Mouse (Mus musculus) CH12.LX (cell line): ENCODE results near the gene Mpz. TPM values are rescaled to one million over a fixed set of nuclear protein-coding genes. Genes with fewer than 3 reads are reported as not detected.

Experiments
- DNase-seq: peaks from one replicate; pipeline ENCODE4 v3.0.0-alpha.2; 2013; ENCODE audit errors: extremely low read depth
- H3K27ac ChIP-seq: 2 replicates; pipeline ENCODE4 v1.5.1; 2012; ENCODE audit warnings: low read depth, mild to moderate bottlenecking, control low read depth, moderate library complexity; ENCODE audit not compliant: insufficient read depth
- H3K27me3 ChIP-seq: replicated peaks from 2 replicates; pipeline ENCODE3; 2012; ENCODE audit warnings: inconsistent platforms
- H3K36me3 ChIP-seq, 2 experiments: replicated peaks in 1 of 2; 2 replicates each; pipeline versions ENCODE3 to v1.6.1; 2012; ENCODE audit warnings: inconsistent platforms in 1 of 2, low read length in 1 of 2, mild to moderate bottlenecking in 1 of 2, mixed read lengths in 1 of 2, moderate library complexity in 1 of 2; ENCODE audit not compliant: control insufficient read depth in 1 of 2, insufficient read depth in 1 of 2
- H3K4me1 ChIP-seq, 2 experiments: 2 replicates each; pipeline ENCODE4 v1.6.1; 2012; ENCODE audit warnings: inconsistent platforms in 1 of 2, moderate library complexity in 1 of 2; ENCODE audit not compliant: insufficient read depth in 2 of 2, control insufficient read depth in 1 of 2
- H3K4me2 ChIP-seq: 2 replicates; pipeline ENCODE4 v1.6.1; 2012; ENCODE audit warnings: low read depth, mild to moderate bottlenecking, control low read depth; ENCODE audit not compliant: poor library complexity, insufficient read depth, severe bottlenecking
- H3K4me3 ChIP-seq, 3 experiments: fragments of 150-350 bp in 1 of 3; sonication (generic) in 1 of 3; replicated peaks in 1 of 3; 2 replicates each; pipeline versions ENCODE3 to v1.5.1; 2011 to 2012; ENCODE audit warnings: low read depth in 2 of 3, low read length in 2 of 3, mild to moderate bottlenecking in 2 of 3, moderate library complexity in 2 of 3, control low read depth in 1 of 3, improper control_type of control experiment in 1 of 3, inconsistent platforms in 1 of 3, mixed read lengths in 1 of 3; ENCODE audit not compliant: poor library complexity in 1 of 3
- H3K79me2 ChIP-seq: replicated peaks from 2 replicates; pipeline ENCODE4 v1.6.1; 2012; ENCODE audit warnings: mild to moderate bottlenecking, moderate library complexity; ENCODE audit not compliant: control insufficient read depth, poor library complexity, insufficient read depth, severe bottlenecking; ENCODE audit errors: extremely low read depth
- H3K9ac ChIP-seq: 2 replicates; pipeline ENCODE4 v1.6.1; 2012; ENCODE audit warnings: low read depth, mild to moderate bottlenecking, control low read depth, moderate library complexity; ENCODE audit not compliant: insufficient read depth
- H3K9me3 ChIP-seq: replicated peaks from 2 replicates; pipeline ENCODE3; 2012; ENCODE audit warnings: low read length, inconsistent platforms, mixed read lengths
- BHLHE40 ChIP-seq: IDR thresholded peaks from 2 replicates; pipeline ENCODE4 v1.6.1; 2011; ENCODE audit warnings: mild to moderate bottlenecking, low read depth, low read length, improper control_type of control experiment
- CHD1 ChIP-seq: IDR thresholded peaks from 2 replicates; pipeline ENCODE4 v1.6.1; 2012; ENCODE audit warnings: low read depth, low read length, improper control_type of control experiment, inconsistent platforms
- CHD2 ChIP-seq: IDR thresholded peaks from 2 replicates; pipeline ENCODE4 v1.6.1; 2011; ENCODE audit warnings: low read length, improper control_type of control experiment
- CTCF ChIP-seq, 2 experiments: IDR thresholded peaks in 1 of 2; conservative IDR thresholded peaks in 1 of 2; 2 replicates each; pipeline ENCODE4 v1.5.1; 2011 to 2012; ENCODE audit warnings: low read depth in 2 of 2, low read length in 2 of 2, improper control_type of control experiment in 1 of 2, inconsistent platforms in 1 of 2, mild to moderate bottlenecking in 1 of 2, moderate library complexity in 1 of 2
- ELF1 ChIP-seq: IDR thresholded peaks from 2 replicates; pipeline ENCODE4 v1.6.1; 2014; ENCODE audit warnings: low read depth, mild to moderate bottlenecking, inconsistent platforms, low read length, improper control_type of control experiment
- EP300 ChIP-seq: IDR thresholded peaks from 2 replicates; pipeline ENCODE4 v1.6.1; 2011; ENCODE audit warnings: low read length, improper control_type of control experiment
- GABPA ChIP-seq: IDR thresholded peaks from 2 replicates; pipeline ENCODE4 v1.6.1; 2012; ENCODE audit warnings: low read depth, low read length, improper control_type of control experiment, inconsistent platforms; ENCODE audit not compliant: insufficient replicate concordance
- HCFC1 ChIP-seq: IDR thresholded peaks from 2 replicates; pipeline ENCODE4 v1.6.1; 2012; ENCODE audit warnings: low read depth, mild to moderate bottlenecking, inconsistent platforms, low read length, improper control_type of control experiment
- IRF4 ChIP-seq: IDR thresholded peaks from 2 replicates; pipeline ENCODE4 v1.6.1; 2014; ENCODE audit warnings: low read depth, mild to moderate bottlenecking, inconsistent platforms, low read length, improper control_type of control experiment
- JUN ChIP-seq: IDR thresholded peaks from 2 replicates; pipeline ENCODE4 v1.6.1; 2011; ENCODE audit warnings: low read depth, mild to moderate bottlenecking, low read length, improper control_type of control experiment, moderate library complexity; ENCODE audit not compliant: insufficient read depth
- JUND ChIP-seq: conservative IDR thresholded peaks from 2 replicates; pipeline ENCODE4 v1.6.1; 2011; ENCODE audit warnings: low read depth, low read length, improper control_type of control experiment
- MAX ChIP-seq: IDR thresholded peaks from 2 replicates; pipeline ENCODE4 v1.6.1; 2011; ENCODE audit warnings: low read length, improper control_type of control experiment
- MAZ ChIP-seq: IDR thresholded peaks from 2 replicates; pipeline ENCODE4 v1.6.1; 2012; ENCODE audit warnings: low read depth, mild to moderate bottlenecking, inconsistent platforms, low read length, improper control_type of control experiment, moderate library complexity
- MEF2A ChIP-seq: IDR thresholded peaks from 2 replicates; pipeline ENCODE4 v1.6.1; 2014; ENCODE audit warnings: low read depth, mild to moderate bottlenecking, inconsistent platforms, low read length, improper control_type of control experiment, borderline replicate concordance
- MYC ChIP-seq: IDR thresholded peaks from 2 replicates; pipeline ENCODE4 v1.6.1; 2011; ENCODE audit warnings: low read depth, mild to moderate bottlenecking, improper control_type of control experiment, low read length
- NELFE ChIP-seq: IDR thresholded peaks from 2 replicates; pipeline ENCODE4 v1.6.1; 2011; ENCODE audit warnings: low read depth, low read length, improper control_type of control experiment
- RAD21 ChIP-seq: IDR thresholded peaks from 2 replicates; pipeline ENCODE4 v1.6.1; 2011; ENCODE audit warnings: low read depth, mild to moderate bottlenecking, low read length, improper control_type of control experiment, moderate library complexity
- SIN3A ChIP-seq: IDR thresholded peaks from 2 replicates; pipeline ENCODE4 v1.6.1; 2012; ENCODE audit warnings: low read length, improper control_type of control experiment, inconsistent platforms
- SMC3 ChIP-seq: IDR thresholded peaks from 2 replicates; pipeline ENCODE4 v1.6.1; 2011; ENCODE audit warnings: low read depth, low read length, improper control_type of control experiment
- TCF12 ChIP-seq: IDR thresholded peaks from 2 replicates; pipeline ENCODE4 v1.6.1; 2014; ENCODE audit warnings: low read depth, mild to moderate bottlenecking, inconsistent platforms, low read length, improper control_type of control experiment
- UBTF ChIP-seq: IDR thresholded peaks from 2 replicates; pipeline ENCODE4 v1.6.1; 2012; ENCODE audit warnings: low read depth, mild to moderate bottlenecking, inconsistent platforms, low read length, improper control_type of control experiment, moderate library complexity
- USF2 ChIP-seq: conservative IDR thresholded peaks from 2 replicates; pipeline ENCODE4 v1.6.1; 2011; ENCODE audit warnings: low read depth, low read length, improper control_type of control experiment
- ZMIZ1 ChIP-seq: IDR thresholded peaks from 2 replicates; pipeline ENCODE4 v1.6.1; 2012; ENCODE audit warnings: low read depth, mild to moderate bottlenecking, inconsistent platforms, low read length, improper control_type of control experiment
- ZNF384 ChIP-seq: IDR thresholded peaks from 2 replicates; pipeline ENCODE4 v1.6.1; 2012; ENCODE audit warnings: low read depth, low read length, improper control_type of control experiment, inconsistent platforms
- dilution Hi-C: fragments of 300-500 bp; cut with MboI; formaldehyde crosslinking; loops from 2 replicates; pipeline ENCODE4 v1.14.3; 2020; ENCODE audit warnings: low sequenced_read_pairs; ENCODE audit not compliant: extremely low pct_unique_long_range_greater_than_20kb, extremely low pct_ligation_motif_present
- in situ Hi-C: fragments of 300-500 bp; cut with MboI; formaldehyde crosslinking; loops from 3 replicates; pipeline ENCODE4 v1.14.3; 2019; ENCODE audit warnings: low sequenced_read_pairs, low pct_ligation_motif_present, low pct_unique_long_range_greater_than_20kb, mixed read lengths
- polyA plus RNA-seq: library from polyadenylated mRNA; unstranded; fragments of >175 nt; gene quantifications from 2 replicates; pipeline ENCODE4 v1.2.1, GENCODE M21; 2012; ENCODE audit warnings: low read depth; ENCODE audit not compliant: insufficient read length
- total RNA-seq, 2 experiments: library from RNA; depleted of rRNA; stranded (reverse); fragments of 300-350 nt in 1 of 2; fragments of >200 nt in 1 of 2; gene quantifications; 2 replicates each; pipeline ENCODE4 v1.2.3; 2012 to 2014

Gene Mpz
- total and polyA plus RNA-seq, 3 experiments, result 0.21 to 0.49 TPM; not detected in 1

GRCm38 (mm10) chr1:171183620-171184019, 33.1 kb downstream of the Mpz start:
- Histone ChIP-seq H3K9me3 (no peaks in the 10 kb centered on the region), H3K27me3 (no peaks in the 10 kb centered on the region), H3K9ac (no peak overlapping the region), H3K4me1 (peaks cover 8 to 15% of the 10 kb centered on the region in 2 experiments), H3K27ac (no peak overlapping the region), H3K4me2 (peak overlapping the region; percentile 2; the same call in 1 of the 2 replicates), H3K4me3 (no peak overlapping the region), H3K36me3 (no peaks in the 10 kb centered on the region), H3K79me2 (no peaks in the 10 kb centered on the region)
- in situ Hi-C loops, result no loop called here
- TF ChIP-seq MEF2A (peak; percentile 82; the same call in 1 of the 2 replicates), CHD2 (peak; percentile 34; the same call in 1 of the 2 replicates), MAZ (0 out of 2 replicates have a peak, but pooled peaks have one; percentile 10), BHLHE40 (peak; percentile 44; the same call in 1 of the 2 replicates), GABPA (no peak), NELFE (no peak)
- DNase-seq, result peak; percentile 31
- dilution Hi-C loops, result no loop called here

- no peaks in the 10 kb centered on the region for H3K9me3 ChIP-seq
- TF ChIP-seq ZNF384 (no peak), UBTF (no peak), TCF12 (no peak), EP300 (peak; percentile 71), JUN (peak; percentile 79), HCFC1 (no peak), CTCF (conservative IDR thresholded peaks at IDR 0.05 in 1 of 2, IDR thresholded peaks at IDR 0.05 in 1 of 2; ENCODE audit: low read depth in 2 of 2, low read length in 2 of 2) (peak; percentile 36 to 61), BHLHE40 (peak; percentile 74), CHD1 (no peak), RAD21 (peak; percentile 27), ELF1 (peak; percentile 60), ZMIZ1 (no peak), SIN3A (0 out of 2 replicates have a peak, but pooled peaks have one; percentile 15), JUND (peak; percentile 92), IRF4 (peak; percentile 91), MYC (peak; percentile 63; the same call in 1 of the 2 replicates), SMC3 (peak; percentile 24; the same call in 1 of the 2 replicates), MEF2A (peak; percentile 74), USF2 (no peak), MAX (peak; percentile 53; the same call in 1 of the 2 replicates)
- H3K4me2 ChIP-seq, result peak overlapping the region; percentile 47
- H3K4me1 ChIP-seq, result peaks cover 8 to 15% of the 10 kb centered on the region in 2 experiments
- dilution Hi-C loops, result no loop called here
- in situ Hi-C loops, result no loop called here
- H3K9ac ChIP-seq, result no peak overlapping the region
- H3K79me2 ChIP-seq, result no peaks in the 10 kb centered on the region
- H3K4me3 ChIP-seq, result no peak overlapping the region
- no peaks in the 10 kb centered on the region for H3K27me3 ChIP-seq
- peak; percentile 73 for DNase-seq
- no peak overlapping the region for H3K27ac ChIP-seq
- no peaks in the 10 kb centered on the region for H3K36me3 ChIP-seq
These were observed 33.8 kb downstream of the Mpz start for GRCm38 (mm10) chr1:171184314-171184713.
